Mouse (Mus musculus): Measurements from ENCODE around the gene Banf2. TPM values are rescaled to one million over a fixed set of nuclear protein-coding genes. Genes with fewer than 3 reads are reported as not detected.
A peak's percentile ranks its signal among the peaks of the same experiment; 100 is the strongest.

Gene Banf2
- polyA plus RNA-seq, 1 experiment from 2014 or later = not detected

GRCm38 (mm10) chr2:144072642-144073041, 39.8 kb downstream of the Banf2 start:
- WGBS (ENCODE audit: insufficient replicate concordance) = 45% methylated on average over 7 of the region's 7 CpGs
- no peak for ATAC-seq (ENCODE audit: low read depth)
- H3K9ac ChIP-seq (ENCODE audit: low read depth, low read length) = no peak overlapping the region

GRCm38 (mm10) chr2:144074059-144074458, 41.2 kb downstream of the Banf2 start:
- Histone ChIP-seq H3K36me3 (ENCODE audit: control insufficient read depth, insufficient read depth) (no peaks in the 10 kb centered on the region), H3K4me1 (ENCODE audit: control insufficient read depth, low read depth, low read length) (no peaks in the 10 kb centered on the region)
- WGBS (ENCODE audit: insufficient replicate concordance) = 74% methylated on average over 5 of the region's 5 CpGs

More at GRCm38 (mm10) chr2:144072642-144073041, 39.8 kb downstream of the Banf2 start:
- Histone ChIP-seq H3K36me3 (ENCODE audit: control insufficient read depth, insufficient read depth) (no peaks in the 10 kb centered on the region), H3K9me3 (replicated peaks; ENCODE audit: control insufficient read depth, low read length) (no peaks in the 10 kb centered on the region), H3K4me2 (ENCODE audit: low read depth, low read length) (no peak overlapping the region), H3K4me3 (ENCODE audit: low read depth, low read length) (no peak overlapping the region), H3K4me1 (ENCODE audit: control insufficient read depth, low read depth, low read length) (no peaks in the 10 kb centered on the region), H3K27ac (ENCODE audit: low read length) (no peak overlapping the region), H3K27me3 (ENCODE audit: control insufficient read depth, insufficient read depth, low read depth, low read length) (no peaks in the 10 kb centered on the region)

GRCm38 (mm10) chr2:144076625-144077024, 43.8 kb downstream of the Banf2 start:
- Histone ChIP-seq H3K4me2 (ENCODE audit: low read depth, low read length) (no peak overlapping the region), H3K4me1 (ENCODE audit: control insufficient read depth, low read depth, low read length) (no peaks in the 10 kb centered on the region), H3K27ac (ENCODE audit: low read length) (no peak overlapping the region), H3K9me3 (replicated peaks; ENCODE audit: control insufficient read depth, low read length) (no peaks in the 10 kb centered on the region), H3K36me3 (ENCODE audit: control insufficient read depth, insufficient read depth) (no peaks in the 10 kb centered on the region), H3K27me3 (ENCODE audit: control insufficient read depth, insufficient read depth, low read depth, low read length) (no peaks in the 10 kb centered on the region), H3K9ac (ENCODE audit: low read depth, low read length) (no peak overlapping the region), H3K4me3 (ENCODE audit: low read depth, low read length) (no peak overlapping the region)
- no peak for ATAC-seq (ENCODE audit: low read depth)
- 57% methylated on average over 2 of the region's 2 CpGs for WGBS (ENCODE audit: insufficient replicate concordance)

More at GRCm38 (mm10) chr2:144074059-144074458, 41.2 kb downstream of the Banf2 start:
- ATAC-seq (ENCODE audit: low read depth) = no peak
- no peak overlapping the region for H3K9ac ChIP-seq (ENCODE audit: low read depth, low read length)
- no peak overlapping the region for H3K27ac ChIP-seq (ENCODE audit: low read length)
- H3K4me3 ChIP-seq (ENCODE audit: low read depth, low read length) = no peak overlapping the region
- H3K9me3 ChIP-seq (replicated peaks; ENCODE audit: control insufficient read depth, low read length) = no peaks in the 10 kb centered on the region
- no peak overlapping the region for H3K4me2 ChIP-seq (ENCODE audit: low read depth, low read length)
- no peaks in the 10 kb centered on the region for H3K27me3 ChIP-seq (ENCODE audit: control insufficient read depth, insufficient read depth, low read depth, low read length)

- Histone ChIP-seq H3K9ac (ENCODE audit: low read depth, low read length) (no peak overlapping the region), H3K4me1 (ENCODE audit: control insufficient read depth, low read depth, low read length) (no peaks in the 10 kb centered on the region), H3K4me3 (ENCODE audit: low read depth, low read length) (no peak overlapping the region), H3K9me3 (replicated peaks; ENCODE audit: control insufficient read depth, low read length) (no peaks in the 10 kb centered on the region), H3K36me3 (ENCODE audit: control insufficient read depth, insufficient read depth) (no peaks in the 10 kb centered on the region), H3K27me3 (ENCODE audit: control insufficient read depth, insufficient read depth, low read depth, low read length) (no peaks in the 10 kb centered on the region), H3K4me2 (ENCODE audit: low read depth, low read length) (no peak overlapping the region), H3K27ac (ENCODE audit: low read length) (no peak overlapping the region)
- ATAC-seq (ENCODE audit: low read depth) = no peak
- WGBS (ENCODE audit: insufficient replicate concordance) = 60% methylated on average over 3 of the region's 3 CpGs
These were observed 46.0 kb downstream of the Banf2 start for GRCm38 (mm10) chr2:144078897-144079296.

DNA sequence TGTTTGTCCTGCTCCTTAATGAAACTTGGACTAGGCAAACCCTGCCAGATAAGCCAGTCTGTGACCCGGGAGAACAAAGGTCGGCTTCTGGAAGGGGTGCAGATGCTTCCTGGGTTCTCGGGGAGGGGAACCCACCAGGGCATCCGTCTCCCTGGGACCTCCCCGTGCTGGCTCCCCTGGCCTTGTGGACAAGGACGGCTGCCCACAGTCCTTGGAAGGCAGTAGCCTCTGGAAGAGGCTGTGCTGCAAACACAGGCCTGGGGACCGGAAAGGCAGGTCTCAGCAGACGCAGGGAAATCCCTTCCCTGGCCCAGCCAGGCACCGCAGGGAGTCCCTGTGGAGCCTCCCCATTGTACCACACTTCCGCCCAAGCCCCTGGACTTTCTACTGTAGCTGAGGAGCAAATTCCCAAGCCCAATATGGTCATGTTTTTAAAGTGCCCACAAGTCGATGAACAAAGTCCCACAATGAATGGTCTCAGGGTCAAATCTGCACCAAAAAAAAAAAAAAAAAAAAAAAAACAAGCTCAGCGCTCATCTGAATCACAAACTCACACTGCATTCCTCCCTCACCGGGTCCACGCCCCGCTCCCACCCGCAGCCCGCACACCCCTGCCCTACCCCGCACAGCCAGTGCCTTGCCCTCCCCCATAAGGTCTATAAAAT, 53.5 kb downstream of the Banf2 start:
- Histone ChIP-seq H3K36me3 (ENCODE audit: control insufficient read depth, insufficient read depth) (no peaks in the 10 kb centered on the region), H3K27me3 (ENCODE audit: control insufficient read depth, insufficient read depth, low read depth, low read length) (no peaks in the 10 kb centered on the region), H3K4me1 (ENCODE audit: control insufficient read depth, low read depth, low read length) (no peaks in the 10 kb centered on the region; the same call in 1 of the 2 replicates), H3K9ac (ENCODE audit: low read depth, low read length) (no peak overlapping the region), H3K9me3 (replicated peaks; ENCODE audit: control insufficient read depth, low read length) (no peaks in the 10 kb centered on the region), H3K4me2 (ENCODE audit: low read depth, low read length) (0 out of 2 replicates have a peak overlapping the region, but pooled peaks have one; percentile 3), H3K27ac (ENCODE audit: low read length) (0 out of 2 replicates have a peak overlapping the region, but pooled peaks have one; percentile 14), H3K4me3 (ENCODE audit: low read depth, low read length) (no peak overlapping the region)
- whole genome bisulfite sequencing (ENCODE audit: insufficient replicate concordance) = 25% methylated on average over 18 of the region's 18 CpGs
- ATAC-seq (ENCODE audit: low read depth) = peak; percentile 59

DNA sequence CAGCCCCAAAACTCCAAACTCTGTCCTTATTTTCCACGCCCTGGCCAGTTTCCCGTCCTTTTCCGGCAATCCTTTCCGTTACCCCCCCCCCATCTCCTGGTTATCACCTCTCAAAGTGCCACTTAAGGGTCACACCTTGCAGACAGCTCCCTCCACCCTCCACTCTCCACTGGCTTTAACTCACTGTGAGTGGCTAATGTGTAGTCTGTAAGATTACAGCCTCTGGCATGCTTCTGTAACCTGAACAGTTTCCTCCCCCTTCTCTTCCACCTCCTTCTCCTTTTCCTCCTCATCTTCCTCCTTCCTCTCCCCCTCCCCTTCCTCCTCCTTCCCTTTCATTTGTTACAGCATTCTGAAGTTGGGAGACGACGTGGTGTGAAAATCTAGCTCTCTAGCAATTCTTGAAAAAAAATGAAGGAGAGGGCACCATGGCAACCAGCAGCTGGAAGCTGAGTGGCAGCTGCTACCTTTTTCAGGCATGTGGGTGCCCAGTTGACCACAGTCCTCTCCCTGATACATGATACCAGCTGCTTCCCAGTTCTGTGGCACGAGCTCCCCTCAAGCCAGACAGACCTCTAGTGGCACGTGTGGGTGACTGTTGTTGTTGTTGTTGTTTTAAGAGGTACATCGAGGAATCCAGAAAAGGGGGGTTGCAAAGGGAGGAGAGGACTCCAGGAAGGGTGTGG, 55.2 kb downstream of the Banf2 start:
- Histone ChIP-seq H3K27me3 (ENCODE audit: control insufficient read depth, insufficient read depth, low read depth, low read length) (no peaks in the 10 kb centered on the region), H3K4me1 (ENCODE audit: control insufficient read depth, low read depth, low read length) (no peaks in the 10 kb centered on the region; the same call in 1 of the 2 replicates), H3K9ac (ENCODE audit: low read depth, low read length) (no peak overlapping the region), H3K36me3 (ENCODE audit: control insufficient read depth, insufficient read depth) (no peaks in the 10 kb centered on the region), H3K4me2 (ENCODE audit: low read depth, low read length) (no peak overlapping the region), H3K4me3 (ENCODE audit: low read depth, low read length) (no peak overlapping the region), H3K9me3 (replicated peaks; ENCODE audit: control insufficient read depth, low read length) (no peaks in the 10 kb centered on the region), H3K27ac (ENCODE audit: low read length) (no peak overlapping the region)
- WGBS (ENCODE audit: insufficient replicate concordance) = 39% methylated on average over 9 of the region's 9 CpGs
- no peak for ATAC-seq (ENCODE audit: low read depth)

DNA sequence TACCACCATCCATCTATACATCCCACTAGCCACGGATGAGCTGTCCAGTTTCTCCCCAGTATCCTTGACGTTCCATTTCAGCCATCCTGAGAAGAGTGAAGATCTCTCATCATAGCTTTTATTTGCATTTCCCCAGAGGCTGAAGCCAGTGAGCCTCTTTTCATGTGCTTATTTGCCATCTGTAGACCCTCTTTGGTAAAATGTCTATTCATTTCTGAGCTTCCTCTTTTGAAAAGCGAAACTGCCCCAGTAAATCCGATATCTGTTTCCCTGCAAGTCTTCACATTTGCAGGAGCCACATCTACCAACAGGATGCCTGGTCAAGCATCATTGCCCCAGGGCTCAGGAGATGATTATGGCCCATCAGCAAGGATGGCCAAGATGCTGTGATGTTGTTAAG, 59.9 kb downstream of the Banf2 start:
- Histone ChIP-seq H3K9ac (ENCODE audit: low read depth, low read length) (no peak overlapping the region), H3K27me3 (ENCODE audit: control insufficient read depth, insufficient read depth, low read depth, low read length) (no peaks in the 10 kb centered on the region), H3K9me3 (replicated peaks; ENCODE audit: control insufficient read depth, low read length) (no peaks in the 10 kb centered on the region), H3K27ac (ENCODE audit: low read length) (no peak overlapping the region), H3K4me3 (ENCODE audit: low read depth, low read length) (no peak overlapping the region), H3K4me1 (ENCODE audit: control insufficient read depth, low read depth, low read length) (no peaks in the 10 kb centered on the region), H3K36me3 (ENCODE audit: control insufficient read depth, insufficient read depth) (no peaks in the 10 kb centered on the region), H3K4me2 (ENCODE audit: low read depth, low read length) (no peak overlapping the region)
- no peak for ATAC-seq (ENCODE audit: low read depth)
- 44% methylated on average over 4 of the region's 4 CpGs for WGBS (ENCODE audit: insufficient replicate concordance)

- Histone ChIP-seq H3K4me3 (ENCODE audit: low read depth, low read length) (no peak overlapping the region), H3K27ac (ENCODE audit: low read length) (no peak overlapping the region), H3K36me3 (ENCODE audit: control insufficient read depth, insufficient read depth) (no peaks in the 10 kb centered on the region), H3K9me3 (replicated peaks; ENCODE audit: control insufficient read depth, low read length) (no peaks in the 10 kb centered on the region), H3K4me2 (ENCODE audit: low read depth, low read length) (no peak overlapping the region), H3K27me3 (ENCODE audit: control insufficient read depth, insufficient read depth, low read depth, low read length) (no peaks in the 10 kb centered on the region), H3K4me1 (ENCODE audit: control insufficient read depth, low read depth, low read length) (no peaks in the 10 kb centered on the region), H3K9ac (ENCODE audit: low read depth, low read length) (no peak overlapping the region)
- 45% methylated on average over 1 of the region's 1 CpGs for WGBS (ENCODE audit: insufficient replicate concordance)
- ATAC-seq (ENCODE audit: low read depth) = no peak
These were observed 61.9 kb downstream of the Banf2 start for GRCm38 (mm10) chr2:144094721-144095120.

DNA sequence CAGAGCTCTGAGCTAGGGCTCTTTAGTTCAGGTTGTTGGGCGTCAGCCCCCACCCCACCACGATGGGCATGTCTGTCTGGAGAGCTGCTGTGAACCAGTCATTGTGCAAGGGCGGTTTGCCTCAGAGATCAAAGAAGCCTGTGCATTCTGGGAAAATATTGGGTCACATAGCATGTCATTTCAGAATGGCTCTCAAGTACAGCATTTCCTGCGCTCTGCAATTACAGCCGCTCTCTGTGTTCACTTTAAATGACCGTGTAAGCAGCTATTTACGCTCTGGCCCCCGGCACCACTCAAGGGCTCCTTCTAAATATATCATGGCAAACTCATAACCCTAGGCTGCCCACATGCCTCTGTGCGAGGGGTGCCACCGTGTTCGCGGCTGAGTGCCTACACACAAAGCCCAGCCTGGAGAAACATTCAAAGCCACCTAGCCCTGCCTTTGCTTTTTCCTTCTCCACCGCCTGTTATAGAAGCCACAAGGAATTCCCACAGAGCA, 68.7 kb downstream of the Banf2 start:
- no peaks in the 10 kb centered on the region for H3K36me3 ChIP-seq (ENCODE audit: control insufficient read depth, insufficient read depth)
- ATAC-seq (ENCODE audit: low read depth) = no peak
- no peak overlapping the region for H3K4me3 ChIP-seq (ENCODE audit: low read depth, low read length)
- no peaks in the 10 kb centered on the region for H3K27me3 ChIP-seq (ENCODE audit: control insufficient read depth, insufficient read depth, low read depth, low read length)
- 73% methylated on average over 13 of the region's 13 CpGs for WGBS (ENCODE audit: insufficient replicate concordance)
- no peak overlapping the region for H3K9ac ChIP-seq (ENCODE audit: low read depth, low read length)
- H3K4me2 ChIP-seq (ENCODE audit: low read depth, low read length) = no peak overlapping the region
- H3K27ac ChIP-seq (ENCODE audit: low read length) = no peak overlapping the region
- H3K4me1 ChIP-seq (ENCODE audit: control insufficient read depth, low read depth, low read length) = no peaks in the 10 kb centered on the region
- H3K9me3 ChIP-seq (replicated peaks; ENCODE audit: control insufficient read depth, low read length) = no peaks in the 10 kb centered on the region

All from liver, embryonic 16.5 days (tissue).